Mouse (Mus musculus): Measurements from ENCODE around the gene Ifi211. TPM values are rescaled to one million over a fixed set of nuclear protein-coding genes. Genes with fewer than 3 reads are reported as not detected.
"Not testable (repeated sequence)": the region's sequence is repeated elsewhere in the genome, so short reads cannot be mapped to it uniquely, and the experiment has no call there.

Ifi211 gene
- polyA plus RNA-seq, 1 experiment from 2014 or later, result 9.3 TPM

DNA sequence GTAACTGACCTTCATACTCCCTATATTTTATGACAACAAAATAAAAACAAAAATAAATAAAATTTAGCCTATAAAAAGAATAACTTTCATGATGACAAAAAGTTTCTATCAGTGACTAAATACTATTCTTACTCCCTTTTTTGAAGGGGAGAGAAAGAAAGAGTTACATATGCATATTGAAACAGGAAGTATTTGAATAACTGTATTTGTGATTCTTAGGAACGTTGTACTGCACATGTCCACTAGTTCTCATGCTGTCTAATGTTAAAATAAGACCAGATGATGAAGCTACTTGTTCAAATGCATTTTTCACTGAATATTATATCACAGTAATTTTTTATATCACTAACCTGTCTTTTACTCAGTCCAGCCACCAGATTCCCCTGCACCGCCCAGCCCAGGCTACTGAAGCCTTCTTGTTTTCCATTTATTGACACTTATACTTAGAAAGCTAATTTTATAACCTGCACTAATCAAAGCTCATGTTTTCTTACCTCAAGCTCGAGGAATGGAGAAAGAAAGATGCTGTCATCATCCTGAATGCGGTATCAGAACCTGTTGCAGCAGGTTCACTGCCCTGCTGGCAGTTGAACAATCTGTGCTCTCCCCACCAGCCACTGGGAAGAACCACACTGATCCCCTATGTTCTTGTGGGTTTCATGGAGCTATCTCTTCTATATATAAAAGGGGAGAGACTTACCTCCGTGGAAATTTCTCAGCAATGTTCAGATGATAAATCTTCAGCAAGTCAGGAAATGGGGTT is 33.4 kb downstream of the Ifi211 start:
- DNase-seq (ENCODE audit: low spot score), result peak; percentile 17

- peak; percentile 5 for DNase-seq (ENCODE audit: low spot score)
Measured at GRCm38 (mm10) chr1:173878264-173878663, 34.6 kb downstream of the Ifi211 start.

GRCm38 (mm10) chr1:173877125-173877524 is 35.7 kb downstream of the Ifi211 start:
- not testable (repeated sequence) for DNase-seq (ENCODE audit: low spot score)

DNA sequence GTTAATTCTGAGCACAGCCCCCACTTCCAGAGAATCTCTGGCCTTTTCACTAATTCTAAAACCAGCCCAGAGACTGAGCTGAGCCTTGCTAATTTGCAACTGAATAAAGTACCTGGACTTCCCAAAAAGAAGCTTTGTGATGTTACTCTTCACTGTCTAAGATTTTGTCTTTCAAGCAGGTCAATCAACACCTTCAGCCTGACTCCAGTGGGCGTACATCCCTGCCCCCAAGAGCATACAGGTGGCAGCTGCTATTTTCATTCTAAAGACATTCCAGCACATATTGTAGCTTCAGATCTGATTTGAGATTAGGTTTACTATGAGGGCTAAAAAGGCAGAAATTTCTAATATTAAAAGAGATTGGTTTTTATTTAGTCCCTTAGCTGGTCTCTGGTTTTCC is 44.3 kb downstream of the Ifi211 start:
- not testable (repeated sequence) for DNase-seq (ENCODE audit: low spot score)

GRCm38 (mm10) chr1:173866504-173866903 is 46.3 kb downstream of the Ifi211 start:
- DNase-seq (ENCODE audit: low spot score), result no peak

GRCm38 (mm10) chr1:173853711-173854110 is 59.1 kb downstream of the Ifi211 start:
- peak; percentile 6 for DNase-seq (ENCODE audit: low spot score)

DNA sequence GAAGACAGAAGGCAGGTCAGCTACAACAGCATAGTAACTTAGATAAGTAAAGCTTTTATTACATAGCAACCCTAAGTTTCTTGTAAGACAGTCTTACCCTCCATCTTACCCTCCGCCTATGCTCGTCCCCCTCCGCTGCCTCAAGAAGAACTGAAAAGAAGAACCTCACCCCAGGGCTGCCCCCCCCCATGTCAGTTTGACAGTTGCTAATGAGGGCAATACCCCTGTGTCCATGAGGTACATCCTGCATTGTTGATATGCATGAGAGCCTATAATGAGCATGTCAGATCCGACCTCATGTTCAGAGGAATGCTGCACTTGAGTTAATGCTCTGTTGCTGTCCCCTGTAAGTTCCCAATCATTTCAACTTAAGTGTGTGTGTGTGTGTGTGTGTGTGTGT is 60.0 kb downstream of the Ifi211 start:
- DNase-seq (ENCODE audit: low spot score), result not testable (repeated sequence)

Other genes starting within 250 kb of the Ifi211 start
- 1.7 TPM in 2 replicates for gene Ifi208, start 239.4 kb downstream of the Ifi211 start, polyA plus RNA-seq (2015; fragmentation: Nextera tagmentation; extraction: Ambion mirVana)
- gene Ifi207, start 171.3 kb downstream of the Ifi211 start, polyA plus RNA-seq (2015; fragmentation: Nextera tagmentation; extraction: Ambion mirVana), result 1.5 and 2.1 TPM in 2 replicates
- gene Ifi204, start 146.1 kb downstream of the Ifi211 start, polyA plus RNA-seq (2015; fragmentation: Nextera tagmentation; extraction: Ambion mirVana), result 8.3 and 9.8 TPM in 2 replicates
- gene Mndal, start 29.4 kb upstream of the Ifi211 start, polyA plus RNA-seq (2015; fragmentation: Nextera tagmentation; extraction: Ambion mirVana), result 79.6 and 80.1 TPM in 2 replicates
- gene Ifi203, start 29.6 kb upstream of the Ifi211 start, polyA plus RNA-seq (2015; fragmentation: Nextera tagmentation; extraction: Ambion mirVana), result 43.8 and 44.3 TPM in 2 replicates
- gene Ifi202b, start 69.7 kb upstream of the Ifi211 start, polyA plus RNA-seq (2015; fragmentation: Nextera tagmentation; extraction: Ambion mirVana), result 4.4 and 6.3 TPM in 2 replicates
- gene Ifi205, start 118.8 kb upstream of the Ifi211 start, polyA plus RNA-seq (2015; fragmentation: Nextera tagmentation; extraction: Ambion mirVana), result 10.2 and 10.4 TPM in 2 replicates
- gene Olfr433, start 127.7 kb upstream of the Ifi211 start, polyA plus RNA-seq (2015; fragmentation: Nextera tagmentation; extraction: Ambion mirVana), result 0.05 and 0.10 TPM in 2 replicates
- gene Olfr432, start 136.2 kb upstream of the Ifi211 start, polyA plus RNA-seq (2015; fragmentation: Nextera tagmentation; extraction: Ambion mirVana), result not detected in 2 replicates
- not detected in 2 replicates for gene Olfr430, start 153.6 kb upstream of the Ifi211 start, polyA plus RNA-seq (2015; fragmentation: Nextera tagmentation; extraction: Ambion mirVana)
- gene Olfr429, start 171.3 kb upstream of the Ifi211 start, polyA plus RNA-seq (2015; fragmentation: Nextera tagmentation; extraction: Ambion mirVana), result not detected in 2 replicates
- not detected in 2 replicates for gene Olfr427, start 183.8 kb upstream of the Ifi211 start, polyA plus RNA-seq (2015; fragmentation: Nextera tagmentation; extraction: Ambion mirVana)
- gene Olfr231, start 208.1 kb upstream of the Ifi211 start, polyA plus RNA-seq (2015; fragmentation: Nextera tagmentation; extraction: Ambion mirVana), result not detected in 2 replicates
- not detected in 2 replicates for gene Olfr424, start 218.5 kb upstream of the Ifi211 start, polyA plus RNA-seq (2015; fragmentation: Nextera tagmentation; extraction: Ambion mirVana)
- gene Olfr420, start 242.6 kb upstream of the Ifi211 start, polyA plus RNA-seq (2015; fragmentation: Nextera tagmentation; extraction: Ambion mirVana), result not detected in 2 replicates